Mouse (Mus musculus) hindbrain, embryonic 12.5 days (tissue): ENCODE results near the gene Rpp14. TPM values are rescaled to one million over a fixed set of nuclear protein-coding genes. Genes with fewer than 3 reads are reported as not detected.

Source experiments
- ATAC-seq: fragments of 200-750 bp; cut with Nextera tagmentation; 2 replicates; pipeline ENCODE4 v1.8.0; 2017; ENCODE audit warnings: moderate TSS enrichment; ENCODE audit not compliant: low FRiP score
- H3K27ac ChIP-seq: fragments of 300-500 bp; sonication (generic); 2 replicates; pipeline ENCODE4 v1.5.1; 2016; ENCODE audit warnings: mild to moderate bottlenecking
- H3K27me3 ChIP-seq: fragments of 300-500 bp; sonication (generic); 2 replicates; pipeline ENCODE4 v1.6.1; 2016; ENCODE audit warnings: mild to moderate bottlenecking
- H3K36me3 ChIP-seq: fragments of 300-500 bp; sonication (generic); 2 replicates; pipeline ENCODE4 v1.6.1; 2016; ENCODE audit warnings: mild to moderate bottlenecking
- H3K4me1 ChIP-seq: fragments of 300-500 bp; sonication (generic); 2 replicates; pipeline ENCODE4 v1.6.1; 2016
- H3K4me2 ChIP-seq: fragments of 300-500 bp; sonication (generic); replicated peaks from 2 replicates; pipeline ENCODE4 v1.6.1; 2016; ENCODE audit warnings: mild to moderate bottlenecking
- H3K4me3 ChIP-seq: fragments of 300-500 bp; sonication (generic); 2 replicates; pipeline ENCODE4 v1.5.1; 2016; ENCODE audit warnings: mild to moderate bottlenecking
- H3K9ac ChIP-seq: fragments of 300-500 bp; sonication (generic); 2 replicates; pipeline ENCODE4 v1.6.1; 2016; ENCODE audit warnings: mild to moderate bottlenecking, moderate library complexity
- H3K9me3 ChIP-seq: fragments of 300-500 bp; sonication (generic); replicated peaks from 2 replicates; pipeline ENCODE4 v1.6.1; 2016; ENCODE audit warnings: mild to moderate bottlenecking
- WGBS: fragments of 180-500 bp; shearing (Covaris S2); methylation state at CpG from one replicate; pipeline ENCODE4 v1.1.7; 2016; 5-methylcytosine and 5-hydroxymethylcytosine counted together
- polyA plus RNA-seq: library from polyadenylated mRNA; unstranded; fragments of >200 nt; fragmentation: Nextera tagmentation; extraction: Ambion mirVana; gene quantifications from 2 replicates; pipeline ENCODE4 v1.2.1, GENCODE M21; 2016

Gene Rpp14
- polyA plus RNA-seq, 1 experiment from 2014 or later, result 45.4 TPM

GRCm38 (mm10) chr14:8102676-8103075 is 22.5 kb downstream of the Rpp14 start:
- no peak overlapping the region for H3K4me3 ChIP-seq
- H3K36me3 ChIP-seq, result no peaks in the 10 kb centered on the region
- no peak for ATAC-seq
- 76% methylated on average over 12 of the region's 12 CpGs for WGBS
- no peak overlapping the region for H3K27ac ChIP-seq
- no peak overlapping the region for H3K9ac ChIP-seq
- no peaks in the 10 kb centered on the region for H3K27me3 ChIP-seq
- no peak overlapping the region for H3K4me2 ChIP-seq
- peaks cover 13% of the 10 kb centered on the region for H3K4me1 ChIP-seq
- H3K9me3 ChIP-seq, result no peaks in the 10 kb centered on the region

GRCm38 (mm10) chr14:8108047-8108446 is 27.9 kb downstream of the Rpp14 start:
- Histone ChIP-seq H3K4me1 (peaks cover 2% of the 10 kb centered on the region; the same call in 1 of the 2 replicates), H3K4me2 (no peak overlapping the region), H3K36me3 (no peaks in the 10 kb centered on the region), H3K27me3 (no peaks in the 10 kb centered on the region), H3K9me3 (no peaks in the 10 kb centered on the region), H3K4me3 (no peak overlapping the region), H3K9ac (no peak overlapping the region), H3K27ac (no peak overlapping the region)
- 82% methylated on average over 4 of the region's 4 CpGs for WGBS
- no peak for ATAC-seq

- H3K9ac ChIP-seq, result no peak overlapping the region
- H3K36me3 ChIP-seq, result no peaks in the 10 kb centered on the region
- WGBS, result 90% methylated on average over 1 of the region's 1 CpGs
- H3K4me1 ChIP-seq, result no peaks in the 10 kb centered on the region
- no peak overlapping the region for H3K27ac ChIP-seq
- no peak overlapping the region for H3K4me3 ChIP-seq
- no peak overlapping the region for H3K4me2 ChIP-seq
- ATAC-seq, result no peak
- H3K27me3 ChIP-seq, result no peaks in the 10 kb centered on the region
- H3K9me3 ChIP-seq, result no peaks in the 10 kb centered on the region
Observed at GRCm38 (mm10) chr14:8108976-8109375, 28.8 kb downstream of the Rpp14 start.

- no peak overlapping the region for H3K4me3 ChIP-seq
- H3K4me1 ChIP-seq, result no peaks in the 10 kb centered on the region
- H3K27ac ChIP-seq, result no peak overlapping the region
- ATAC-seq, result no peak
- no peak overlapping the region for H3K4me2 ChIP-seq
- H3K27me3 ChIP-seq, result no peaks in the 10 kb centered on the region
- no peaks in the 10 kb centered on the region for H3K9me3 ChIP-seq
- WGBS, result 94% methylated on average over 6 of the region's 6 CpGs
- H3K9ac ChIP-seq, result no peak overlapping the region
- no peaks in the 10 kb centered on the region for H3K36me3 ChIP-seq
Observed at GRCm38 (mm10) chr14:8111545-8111944, 31.4 kb downstream of the Rpp14 start.

- H3K27ac ChIP-seq, result no peak overlapping the region
- WGBS, result 91% methylated on average over 8 of the region's 8 CpGs
- no peak overlapping the region for H3K9ac ChIP-seq
- ATAC-seq, result no peak
- no peaks in the 10 kb centered on the region for H3K36me3 ChIP-seq
- H3K4me3 ChIP-seq, result no peak overlapping the region
- no peak overlapping the region for H3K4me2 ChIP-seq
- H3K9me3 ChIP-seq, result no peaks in the 10 kb centered on the region
- no peaks in the 10 kb centered on the region for H3K4me1 ChIP-seq
- no peaks in the 10 kb centered on the region for H3K27me3 ChIP-seq
Observed at GRCm38 (mm10) chr14:8112036-8112435, 31.9 kb downstream of the Rpp14 start.

GRCm38 (mm10) chr14:8113616-8114015 is 33.4 kb downstream of the Rpp14 start:
- WGBS, result 90% methylated on average over 2 of the region's 2 CpGs
- H3K36me3 ChIP-seq, result no peaks in the 10 kb centered on the region
- ATAC-seq, result no peak
- no peak overlapping the region for H3K4me3 ChIP-seq
- H3K4me1 ChIP-seq, result no peaks in the 10 kb centered on the region
- H3K9me3 ChIP-seq, result no peaks in the 10 kb centered on the region
- no peak overlapping the region for H3K9ac ChIP-seq
- no peak overlapping the region for H3K27ac ChIP-seq
- no peak overlapping the region for H3K4me2 ChIP-seq
- no peaks in the 10 kb centered on the region for H3K27me3 ChIP-seq

- no peaks in the 10 kb centered on the region for H3K27me3 ChIP-seq
- 62% methylated on average over 3 of the region's 3 CpGs for WGBS
- H3K36me3 ChIP-seq, result no peaks in the 10 kb centered on the region
- no peak overlapping the region for H3K4me3 ChIP-seq
- no peak overlapping the region for H3K27ac ChIP-seq
- H3K4me1 ChIP-seq, result no peaks in the 10 kb centered on the region
- no peak overlapping the region for H3K9ac ChIP-seq
- no peaks in the 10 kb centered on the region for H3K9me3 ChIP-seq
- H3K4me2 ChIP-seq, result no peak overlapping the region
- no peak for ATAC-seq
Observed at GRCm38 (mm10) chr14:8114306-8114705, 34.1 kb downstream of the Rpp14 start.

- no peak overlapping the region for H3K27ac ChIP-seq
- no peak overlapping the region for H3K9ac ChIP-seq
- no peak overlapping the region for H3K4me2 ChIP-seq
- no peaks in the 10 kb centered on the region for H3K4me1 ChIP-seq
- no peak for ATAC-seq
- H3K9me3 ChIP-seq, result no peaks in the 10 kb centered on the region
- H3K4me3 ChIP-seq, result no peak overlapping the region
- 83% methylated on average over 1 of the region's 1 CpGs for WGBS
- H3K27me3 ChIP-seq, result no peaks in the 10 kb centered on the region
- H3K36me3 ChIP-seq, result no peaks in the 10 kb centered on the region
Observed at GRCm38 (mm10) chr14:8114756-8115155, 34.6 kb downstream of the Rpp14 start.

GRCm38 (mm10) chr14:8115772-8116171 is 35.6 kb downstream of the Rpp14 start:
- ATAC-seq, result no peak
- no peaks in the 10 kb centered on the region for H3K4me1 ChIP-seq
- H3K4me2 ChIP-seq, result no peak overlapping the region
- H3K27me3 ChIP-seq, result no peaks in the 10 kb centered on the region
- 84% methylated on average over 4 of the region's 4 CpGs for WGBS
- no peaks in the 10 kb centered on the region for H3K9me3 ChIP-seq
- no peak overlapping the region for H3K4me3 ChIP-seq
- no peak overlapping the region for H3K27ac ChIP-seq
- no peak overlapping the region for H3K9ac ChIP-seq
- H3K36me3 ChIP-seq, result 0 out of 2 replicates have a peak, but pooled peaks cover 3% of the 10 kb centered on the region

GRCm38 (mm10) chr14:8117371-8117770 is 37.2 kb downstream of the Rpp14 start:
- ATAC-seq, result no peak
- 86% methylated on average over 2 of the region's 2 CpGs for WGBS
- Histone ChIP-seq H3K4me2 (no peak overlapping the region), H3K27ac (no peak overlapping the region), H3K27me3 (no peaks in the 10 kb centered on the region), H3K4me3 (no peak overlapping the region), H3K4me1 (no peaks in the 10 kb centered on the region), H3K9me3 (no peaks in the 10 kb centered on the region), H3K36me3 (peaks cover 9% of the 10 kb centered on the region), H3K9ac (no peak overlapping the region)

- WGBS, result 92% methylated on average over 5 of the region's 5 CpGs
- Histone ChIP-seq H3K36me3 (peaks cover 15% of the 10 kb centered on the region), H3K4me1 (no peaks in the 10 kb centered on the region), H3K9me3 (no peaks in the 10 kb centered on the region), H3K27ac (no peak overlapping the region), H3K27me3 (no peaks in the 10 kb centered on the region), H3K4me2 (no peak overlapping the region), H3K9ac (no peak overlapping the region), H3K4me3 (no peak overlapping the region)
- no peak for ATAC-seq
Observed at GRCm38 (mm10) chr14:8119454-8119853, 39.3 kb downstream of the Rpp14 start.

GRCm38 (mm10) chr14:8119904-8120303 is 39.7 kb downstream of the Rpp14 start:
- Histone ChIP-seq H3K4me2 (no peak overlapping the region), H3K9me3 (no peaks in the 10 kb centered on the region), H3K4me1 (no peaks in the 10 kb centered on the region), H3K27me3 (no peaks in the 10 kb centered on the region), H3K27ac (no peak overlapping the region), H3K9ac (no peak overlapping the region), H3K4me3 (no peak overlapping the region), H3K36me3 (peaks cover 15% of the 10 kb centered on the region)
- ATAC-seq, result no peak
- WGBS, result 86% methylated on average over 3 of the region's 3 CpGs

- H3K27ac ChIP-seq, result no peak overlapping the region
- peaks cover 19% of the 10 kb centered on the region for H3K36me3 ChIP-seq
- no peaks in the 10 kb centered on the region for H3K27me3 ChIP-seq
- no peak overlapping the region for H3K4me3 ChIP-seq
- no peaks in the 10 kb centered on the region for H3K9me3 ChIP-seq
- no peak overlapping the region for H3K9ac ChIP-seq
- H3K4me1 ChIP-seq, result no peaks in the 10 kb centered on the region
- 94% methylated on average over 7 of the region's 7 CpGs for WGBS
- no peak overlapping the region for H3K4me2 ChIP-seq
- no peak for ATAC-seq
Observed at GRCm38 (mm10) chr14:8123141-8123540, 43.0 kb downstream of the Rpp14 start.
